Mouse (Mus musculus): ENCODE measurements around the gene Srrt. TPM values are rescaled to one million over a fixed set of nuclear protein-coding genes. Genes with fewer than 3 reads are reported as not detected.

The Srrt gene
- total RNA-seq, 2 experiments from 2014 or later: 214 to 236 TPM

GRCm38 (mm10) chr5:137338663-137339289 is 31.3 kb upstream of the Srrt start:
- intact Hi-C loops (cut with DNase I): loop anchor here (2.0 kb wide), 1 partner anchor 162 kb away; no protein-coding TSS in a partner anchor
- DNase-seq: peak; percentile 38

GRCm38 (mm10) chr5:137338256-137338655 is 30.8 kb upstream of the Srrt start:
- DNase-seq: peak; percentile 94
- intact Hi-C loops (cut with DNase I): loop anchor here (2.0 kb wide), 1 partner anchor 163 kb away; no protein-coding TSS in a partner anchor

- intact Hi-C loops (cut with DNase I): no loop called here
- no peak for DNase-seq
Measured at GRCm38 (mm10) chr5:137337190-137337589, 29.7 kb upstream of the Srrt start.

- no peak for DNase-seq
- intact Hi-C loops (cut with DNase I): no loop called here
Measured at GRCm38 (mm10) chr5:137335066-137335465, 27.6 kb upstream of the Srrt start.

- intact Hi-C loops (cut with DNase I): no loop called here
- no peak for DNase-seq
Measured at GRCm38 (mm10) chr5:137334317-137334716, 26.8 kb upstream of the Srrt start.

- peak; percentile 96 for DNase-seq
- intact Hi-C loops (cut with DNase I): no loop called here
Measured at GRCm38 (mm10) chr5:137333512-137334174, 26.2 kb upstream of the Srrt start, which contains the start of gene Slc12a9. Gene Slc12a9 (minus strand): TSS chr5:137333597.

- DNase-seq: no peak
- intact Hi-C loops (cut with DNase I): no loop called here
Measured at GRCm38 (mm10) chr5:137332857-137333511, 25.5 kb upstream of the Srrt start.

GRCm38 (mm10) chr5:137330910-137331309 is 23.4 kb upstream of the Srrt start:
- intact Hi-C loops (cut with DNase I): no loop called here
- DNase-seq: no peak

GRCm38 (mm10) chr5:137320996-137321395 is 13.5 kb upstream of the Srrt start:
- DNase-seq: no peak
- intact Hi-C loops (cut with DNase I): no loop called here

- no peak for DNase-seq
- intact Hi-C loops (cut with DNase I): no loop called here
Measured at GRCm38 (mm10) chr5:137318570-137318969, 11.1 kb upstream of the Srrt start.

- intact Hi-C loops (cut with DNase I): no loop called here
- no peak for DNase-seq
Measured at GRCm38 (mm10) chr5:137317361-137317760, 9.9 kb upstream of the Srrt start.

GRCm38 (mm10) chr5:137315084-137315903 is 7.8 kb upstream of the Srrt start:
- intact Hi-C loops (cut with DNase I): no loop called here
- peak; percentile 51 for DNase-seq

GRCm38 (mm10) chr5:137314193-137315083 is 7.0 kb upstream of the Srrt start, which contains the start of gene Trip6:
Gene Trip6 (minus strand): TSS chr5:137314404.
- DNase-seq: peak; percentile 79
- intact Hi-C loops (cut with DNase I): no loop called here

GRCm38 (mm10) chr5:137313466-137314192 is 6.2 kb upstream of the Srrt start:
- intact Hi-C loops (cut with DNase I): no loop called here
- no peak for DNase-seq

GRCm38 (mm10) chr5:137308356-137308755 is 882 bp upstream of the Srrt start:
- no peak for DNase-seq
- intact Hi-C loops (cut with DNase I): no loop called here

GRCm38 (mm10) chr5:137306439-137307005 is 952 bp downstream of the Srrt start:
- DNase-seq: no peak
- intact Hi-C loops (cut with DNase I): no loop called here

GRCm38 (mm10) chr5:137305822-137306221 is 1.7 kb downstream of the Srrt start:
- intact Hi-C loops (cut with DNase I): no loop called here
- no peak for DNase-seq

GRCm38 (mm10) chr5:137304816-137305215 is 2.7 kb downstream of the Srrt start:
- intact Hi-C loops (cut with DNase I): no loop called here

GRCm38 (mm10) chr5:137304165-137304564 is 3.3 kb downstream of the Srrt start:
- intact Hi-C loops (cut with DNase I): no loop called here
- no peak for DNase-seq

More at GRCm38 (mm10) chr5:137304816-137305215, 2.7 kb downstream of the Srrt start:
- DNase-seq: no peak
